Mouse (Mus musculus): Measurements from ENCODE around the gene Mfsd8.

- no peak for TF ChIP-seq CTCF (IDR thresholded peaks at IDR 0.05)
- TF ChIP-seq POLR2A (IDR thresholded peaks at IDR 0.05; ENCODE audit: insufficient read depth, low read depth, low read length): no peak
Observed at GRCm38 (mm10) chr3:40808686-40809085, 38.0 kb downstream of the Mfsd8 start.

Measured in heart, adult 2 months (tissue).